Mouse (Mus musculus) cerebellum, postnatal 36 days (tissue): ENCODE data around the gene Cdca7l.
"Not testable (repeated sequence)": the region's sequence is repeated elsewhere in the genome, so short reads cannot be mapped to it uniquely, and the experiment has no call there.

ENCODE experiments used
- DNase-seq, 2 experiments: peaks; one replicate each; pipeline ENCODE4 v3.0.0; 2021 to 2022; ENCODE audit warnings: mixed read lengths in 2 of 2

The Cdca7l gene

DNA sequence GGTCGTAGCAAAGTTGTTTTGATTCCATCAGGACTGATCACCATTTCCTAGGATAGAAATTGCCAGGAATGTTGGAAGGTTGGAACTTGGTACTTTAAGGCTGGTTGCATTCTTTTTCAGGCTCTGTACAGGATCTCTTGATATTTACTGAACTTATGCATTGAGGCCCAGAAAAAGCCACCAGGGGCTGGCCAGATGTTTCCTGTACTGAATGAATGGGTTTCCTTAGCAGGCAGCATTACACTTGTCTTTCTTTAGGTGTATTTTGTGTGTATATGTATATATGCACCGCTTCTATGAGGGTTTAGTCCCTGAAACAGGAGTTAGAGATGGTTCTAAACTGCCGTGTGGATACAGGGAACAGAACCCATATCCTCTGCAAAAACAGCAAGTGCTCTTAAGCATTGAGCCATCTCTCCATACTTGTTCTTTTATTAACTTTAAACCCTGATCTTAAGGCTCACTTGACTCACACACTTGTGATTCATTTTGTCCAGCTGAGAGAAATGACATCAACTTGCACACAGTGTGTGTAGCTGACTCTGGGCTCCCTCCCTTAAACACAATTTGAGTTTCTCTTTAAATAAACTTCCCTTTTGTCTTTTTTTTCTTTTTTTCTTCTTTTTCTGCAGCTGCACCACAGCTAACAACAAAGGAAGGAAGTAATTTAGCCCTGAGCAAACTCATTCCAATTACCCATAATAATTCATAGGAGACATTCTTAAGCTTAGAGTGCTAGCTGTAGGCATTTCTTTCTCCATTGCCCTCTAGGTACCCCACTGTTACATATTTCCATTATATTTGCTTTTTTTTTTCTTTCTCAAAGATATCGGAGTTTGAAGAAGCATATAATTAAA lies 63.8 kb downstream of the Cdca7l start:
- DNase-seq: no peak

DNA sequence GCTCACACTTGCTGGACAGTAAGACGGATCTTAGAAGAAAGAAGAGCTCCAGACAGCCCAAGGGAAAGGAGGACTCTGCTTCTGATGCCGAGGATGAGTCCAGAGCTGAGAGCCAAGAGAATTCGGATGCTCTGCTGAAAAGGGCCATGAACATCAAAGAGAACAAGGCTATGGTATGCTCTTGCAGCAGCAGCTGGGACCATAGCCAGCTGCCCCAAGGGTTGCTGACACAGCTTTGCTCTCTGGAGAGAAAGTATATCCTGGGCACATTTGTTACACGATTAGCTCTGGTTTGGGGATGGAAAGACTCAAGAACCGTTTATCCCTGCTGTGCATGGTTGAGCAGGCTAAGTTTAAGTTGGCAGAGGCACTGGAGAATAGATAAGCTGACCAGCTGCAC lies 68.2 kb downstream of the Cdca7l start:
- no peak for DNase-seq

DNA sequence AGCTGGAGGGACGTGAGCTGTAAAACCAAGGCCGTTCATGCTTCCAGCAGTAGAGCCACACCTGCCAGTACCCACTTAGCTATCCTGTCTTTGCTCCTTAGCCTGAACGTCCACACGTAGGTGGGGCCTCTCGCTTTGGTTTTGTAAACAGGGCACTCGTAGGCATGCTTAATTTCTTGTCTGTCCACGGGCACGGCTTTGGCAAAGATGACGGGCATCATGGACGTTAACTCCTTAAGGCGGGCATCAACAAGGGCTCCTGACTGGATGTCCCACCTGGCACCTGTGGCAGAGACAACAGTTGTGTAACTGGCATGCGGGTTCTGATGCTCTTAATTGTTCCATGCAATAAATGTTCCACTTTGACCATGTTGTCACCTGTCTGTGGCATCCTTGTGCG lies 74.3 kb downstream of the Cdca7l start:
- DNase-seq: no peak

DNA sequence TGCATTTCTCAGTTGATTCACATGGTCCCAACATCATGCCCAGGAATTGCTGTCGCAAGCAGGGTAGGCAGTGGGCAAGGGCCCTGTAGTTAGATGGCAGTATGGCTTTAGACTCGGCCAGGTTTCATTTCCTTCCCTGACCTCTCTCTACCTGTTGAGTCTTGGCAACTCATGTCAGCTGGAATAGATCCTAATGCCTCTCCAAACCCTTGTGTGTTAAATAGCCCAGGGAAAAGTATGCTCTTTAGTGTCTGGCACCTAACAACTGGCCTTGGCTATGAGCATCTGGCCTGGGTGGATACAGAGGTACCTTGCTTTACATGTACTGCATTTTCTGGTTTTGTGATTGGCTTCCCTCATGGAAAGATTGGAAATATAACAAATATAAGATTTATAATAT lies 80.5 kb downstream of the Cdca7l start:
- DNase-seq: no peak

DNA sequence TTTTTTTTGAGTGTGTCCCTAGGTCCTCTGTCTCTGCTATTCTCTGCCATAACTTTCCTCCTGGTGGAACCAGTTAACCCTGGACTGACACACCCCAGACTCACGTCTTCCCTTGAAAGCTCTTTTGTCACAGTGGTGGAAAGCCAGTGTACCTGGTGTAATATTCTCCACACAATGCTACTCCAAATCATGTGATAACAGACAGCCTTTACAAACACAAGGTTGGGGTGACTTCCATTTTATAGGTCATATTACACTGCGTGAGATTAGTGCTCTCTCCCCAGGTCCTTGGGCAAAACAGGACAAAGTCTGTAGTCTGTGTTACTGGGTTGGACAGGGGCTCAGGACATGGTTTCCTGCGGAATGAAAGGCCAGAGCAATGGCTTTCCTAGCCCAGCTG lies 83.3 kb downstream of the Cdca7l start:
- no peak for DNase-seq

DNA sequence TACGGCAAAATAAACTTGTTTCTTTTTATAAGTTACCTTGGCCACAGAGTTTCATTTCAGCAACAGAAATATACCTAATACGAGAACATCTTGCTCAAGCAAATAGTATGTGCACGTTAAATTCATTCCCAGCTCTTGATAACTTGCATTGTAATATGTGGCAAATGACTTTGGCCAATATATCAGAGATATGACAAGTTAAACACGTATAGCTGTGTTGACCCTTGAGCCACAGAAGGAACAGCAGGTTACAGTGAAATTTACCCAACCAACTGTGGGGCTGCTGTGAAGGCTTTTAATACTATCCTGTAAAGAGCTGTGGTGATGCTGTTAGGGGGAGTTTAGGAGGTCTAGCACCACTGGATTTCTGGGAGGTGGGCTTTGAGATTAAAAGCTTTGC lies 96.7 kb downstream of the Cdca7l start:
- not testable (repeated sequence) for DNase-seq

DNA sequence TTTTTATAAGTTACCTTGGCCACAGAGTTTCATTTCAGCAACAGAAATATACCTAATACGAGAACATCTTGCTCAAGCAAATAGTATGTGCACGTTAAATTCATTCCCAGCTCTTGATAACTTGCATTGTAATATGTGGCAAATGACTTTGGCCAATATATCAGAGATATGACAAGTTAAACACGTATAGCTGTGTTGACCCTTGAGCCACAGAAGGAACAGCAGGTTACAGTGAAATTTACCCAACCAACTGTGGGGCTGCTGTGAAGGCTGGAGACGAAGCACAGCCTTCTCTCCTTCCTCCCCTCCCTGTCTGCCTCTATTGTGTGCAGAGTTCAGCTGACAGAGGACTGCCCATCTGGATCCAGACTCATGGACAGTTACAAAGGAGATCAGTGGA lies 97.3 kb downstream of the Cdca7l start:
- DNase-seq: not testable (repeated sequence)

DNA sequence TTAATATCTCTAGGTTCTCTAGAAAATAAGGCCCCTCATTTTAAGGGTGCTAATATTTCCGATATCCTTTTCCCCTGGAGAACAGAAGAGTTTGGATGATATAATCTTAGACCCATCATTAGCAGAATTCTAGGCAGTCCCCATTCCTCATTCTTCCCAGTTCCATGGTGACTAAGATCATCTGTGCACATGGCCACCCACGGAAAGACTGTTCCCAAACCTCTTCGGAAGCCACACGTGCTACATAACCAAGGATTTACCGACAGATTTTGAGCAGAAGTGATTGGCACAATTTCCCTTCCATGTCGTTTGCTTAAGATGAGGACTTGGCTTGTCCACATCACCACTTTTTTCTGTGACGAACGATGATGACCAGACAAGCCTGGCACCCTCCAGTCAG lies 99.6 kb downstream of the Cdca7l start:
- DNase-seq: no peak

DNA sequence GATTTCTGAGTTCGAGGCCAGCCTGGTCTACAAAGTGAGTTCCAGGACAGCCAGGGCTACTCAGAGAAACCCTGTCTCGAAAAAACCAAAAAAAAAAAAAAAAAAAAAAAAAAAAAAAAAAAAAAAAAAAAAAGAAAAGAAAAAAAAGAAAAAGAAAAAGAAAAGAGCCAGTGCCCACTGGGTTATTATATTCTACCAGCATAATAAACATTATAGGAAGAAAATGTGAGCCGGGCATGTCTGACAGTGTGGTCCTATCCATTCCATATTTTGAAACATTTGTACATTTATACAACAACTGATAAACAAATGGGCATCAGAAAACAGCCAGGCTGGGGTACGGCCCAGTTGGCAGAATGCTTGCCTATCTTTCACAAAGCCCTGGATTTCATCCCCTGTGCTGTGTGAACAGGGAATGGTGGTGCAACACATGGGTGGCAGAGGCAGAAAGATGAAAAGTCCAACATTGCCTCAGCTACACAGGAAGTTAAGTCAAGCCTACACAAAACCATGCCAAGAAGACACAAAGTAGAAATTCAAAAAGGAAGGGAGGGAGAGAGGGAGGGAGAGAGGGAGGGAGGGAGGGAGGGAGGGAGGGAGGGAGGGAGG lies 101.2 kb downstream of the Cdca7l start:
- DNase-seq: not testable (repeated sequence)

DNA sequence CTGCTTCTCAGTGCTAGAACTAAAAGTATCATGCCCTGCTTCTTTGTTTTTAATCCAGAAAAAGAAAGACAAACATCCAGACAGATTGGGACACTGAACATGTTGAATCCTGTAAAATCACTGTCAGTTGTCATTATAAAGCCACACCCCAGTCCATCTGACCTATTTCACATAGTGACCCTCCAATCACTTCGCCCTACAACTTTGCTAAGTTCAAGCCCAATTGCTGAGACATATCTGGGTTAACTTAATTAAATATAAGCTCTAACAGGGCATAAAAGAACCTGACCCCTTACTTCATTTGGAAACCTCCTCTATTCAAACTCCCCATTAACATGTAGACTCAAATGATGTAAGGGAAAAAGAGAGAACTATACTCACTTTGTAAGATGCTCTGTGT lies 107.3 kb downstream of the Cdca7l start:
- no peak for DNase-seq

DNA sequence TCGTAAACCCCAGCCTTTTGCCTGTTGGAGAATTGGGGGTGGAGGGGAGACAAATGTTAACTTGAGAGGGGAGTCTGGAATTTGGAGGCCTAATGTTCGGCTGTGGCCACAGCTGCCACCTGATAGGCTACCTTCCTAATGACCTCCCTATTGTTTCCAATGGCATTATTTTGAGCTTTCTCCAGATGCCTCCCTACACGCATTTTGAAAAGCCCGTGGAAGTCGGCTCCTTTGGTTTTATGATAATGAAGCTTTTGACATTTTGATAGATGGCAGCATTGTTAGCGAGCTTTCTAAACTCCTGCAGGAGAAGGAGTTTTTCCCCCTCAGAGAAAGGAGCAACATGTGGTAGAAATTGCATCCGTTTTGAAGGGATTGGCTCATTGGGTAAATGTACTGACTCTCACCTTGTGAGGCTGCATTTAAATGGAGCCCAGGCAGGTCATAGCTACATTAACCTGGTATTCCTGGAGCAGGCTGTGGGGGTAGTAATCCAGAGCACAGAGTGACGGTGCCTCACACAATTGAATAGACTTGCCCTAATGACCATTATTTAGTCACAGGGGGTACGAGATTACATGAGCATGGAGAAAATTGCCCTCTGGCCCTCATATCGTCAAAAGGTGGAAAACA lies 110.6 kb downstream of the Cdca7l start:
- DNase-seq: no peak

DNA sequence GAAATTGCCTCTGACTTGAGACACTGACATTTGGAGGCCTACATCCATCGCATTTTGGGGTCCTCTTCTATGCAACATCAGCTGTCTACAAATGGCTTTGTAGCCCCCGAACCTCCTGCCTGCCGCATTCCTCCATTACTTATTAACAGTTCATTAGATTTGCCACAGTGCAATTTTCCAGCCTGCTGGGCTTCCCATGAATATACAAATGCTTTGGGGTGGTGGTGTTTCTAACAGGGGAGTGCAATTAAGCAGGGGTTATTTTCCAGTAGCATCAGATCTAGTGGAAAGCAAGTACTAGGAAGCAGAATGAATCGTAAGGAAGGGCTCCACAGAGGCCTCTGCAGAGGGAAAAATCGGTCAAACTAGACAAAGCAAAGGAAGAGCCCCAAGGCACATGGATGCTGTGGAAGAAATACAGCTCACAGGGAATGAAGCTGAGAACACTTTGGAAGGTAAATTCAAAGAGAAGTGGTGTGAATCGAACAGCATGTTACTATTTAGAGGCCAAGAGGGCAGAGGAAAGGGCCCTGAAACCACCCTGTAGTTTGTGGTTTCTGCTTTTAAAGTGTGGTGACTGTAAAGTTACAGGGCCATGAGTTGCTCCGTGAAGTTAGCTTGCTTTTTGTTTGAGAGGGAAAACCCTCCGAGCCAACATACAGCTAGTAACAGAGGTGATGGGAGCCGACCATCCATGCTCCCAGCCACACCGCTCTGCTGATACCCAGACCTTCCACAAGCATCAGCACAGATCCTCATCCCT lies 111.9 kb downstream of the Cdca7l start:
- no peak for DNase-seq
